Mouse (Mus musculus) limb, embryonic 13.5 days (tissue): ENCODE measurements around the gene Sept4. TPM values are rescaled to one million over a fixed set of nuclear protein-coding genes. Genes with fewer than 3 reads are reported as not detected.
A peak's percentile ranks its signal among the peaks of the same experiment; 100 is the strongest.

Source experiments
- ATAC-seq: fragments of 200-750 bp; cut with Nextera tagmentation; 2 replicates; pipeline ENCODE4 v1.8.0; 2017; ENCODE audit warnings: low read depth, moderate number of reproducible peaks, moderate TSS enrichment; ENCODE audit not compliant: low FRiP score
- H3K27ac ChIP-seq: fragments of 300-500 bp; sonication (generic); 2 replicates; pipeline ENCODE4 v1.5.1; 2015; ENCODE audit warnings: inconsistent platforms, mild to moderate bottlenecking, moderate library complexity
- H3K27me3 ChIP-seq: fragments of 300-500 bp; sonication (generic); 2 replicates; pipeline ENCODE4 v1.6.1; 2015; ENCODE audit warnings: mild to moderate bottlenecking, inconsistent platforms
- H3K36me3 ChIP-seq: fragments of 300-500 bp; sonication (generic); 2 replicates; pipeline ENCODE4 v1.6.1; 2015; ENCODE audit warnings: inconsistent platforms, mild to moderate bottlenecking, moderate library complexity
- H3K4me1 ChIP-seq: fragments of 300-500 bp; sonication (generic); 2 replicates; pipeline ENCODE4 v1.6.1; 2015; ENCODE audit warnings: inconsistent platforms
- H3K4me2 ChIP-seq: fragments of 300-500 bp; sonication (generic); replicated peaks from 2 replicates; pipeline ENCODE4 v1.6.1; 2015; ENCODE audit warnings: inconsistent platforms, mild to moderate bottlenecking, moderate library complexity
- H3K4me3 ChIP-seq: fragments of 300-500 bp; sonication (generic); 2 replicates; pipeline ENCODE4 v1.5.1; 2015; ENCODE audit warnings: moderate library complexity, mild to moderate bottlenecking, inconsistent platforms
- H3K9ac ChIP-seq: fragments of 300-500 bp; sonication (generic); 2 replicates; pipeline ENCODE4 v1.6.1; 2015; ENCODE audit warnings: mild to moderate bottlenecking, inconsistent platforms
- H3K9me3 ChIP-seq: fragments of 300-500 bp; sonication (generic); 2 replicates; pipeline ENCODE4 v1.6.1; 2016; ENCODE audit warnings: inconsistent platforms
- WGBS: fragments of 180-500 bp; shearing (Covaris S2); methylation state at CpG from one replicate; pipeline ENCODE4 v1.1.7; 2015; 5-methylcytosine and 5-hydroxymethylcytosine counted together
- polyA plus RNA-seq: library from polyadenylated mRNA; unstranded; fragments of >200 nt; fragmentation: Nextera tagmentation; extraction: Ambion mirVana; gene quantifications from 2 replicates; pipeline ENCODE4 v1.2.1, GENCODE M21; 2015

The Sept4 gene
- polyA plus RNA-seq, 1 experiment from 2014 or later = 21.2 TPM

GRCm38 (mm10) chr11:87555106-87555703 lies 13.5 kb upstream of the Sept4 start:
- Histone ChIP-seq H3K4me1 (peaks cover 7% of the 10 kb centered on the region; the same call in 1 of the 2 replicates), H3K27ac (no peak overlapping the region), H3K36me3 (no peaks in the 10 kb centered on the region), H3K9ac (no peak overlapping the region), H3K4me2 (no peak overlapping the region), H3K4me3 (no peak overlapping the region), H3K9me3 (no peaks in the 10 kb centered on the region), H3K27me3 (no peaks in the 10 kb centered on the region)
- ATAC-seq = no peak
- WGBS = 60% methylated on average over 2 of the region's 2 CpGs

- no peak overlapping the region for H3K9ac ChIP-seq
- ATAC-seq = no peak
- H3K4me2 ChIP-seq = no peak overlapping the region
- 79% methylated on average over 6 of the region's 6 CpGs for WGBS
- no peaks in the 10 kb centered on the region for H3K36me3 ChIP-seq
- no peak overlapping the region for H3K4me3 ChIP-seq
- H3K27ac ChIP-seq = no peak overlapping the region
- no peaks in the 10 kb centered on the region for H3K4me1 ChIP-seq
- no peaks in the 10 kb centered on the region for H3K9me3 ChIP-seq
- no peaks in the 10 kb centered on the region for H3K27me3 ChIP-seq
These were observed 7.5 kb upstream of the Sept4 start for GRCm38 (mm10) chr11:87561208-87561607.

GRCm38 (mm10) chr11:87566501-87566900 lies 2.2 kb upstream of the Sept4 start, which contains the start of gene Gm11492:
TSS of gene Gm11492 (plus strand) at chr11:87566653.
- H3K9me3 ChIP-seq = no peaks in the 10 kb centered on the region
- H3K27me3 ChIP-seq = no peaks in the 10 kb centered on the region
- no peaks in the 10 kb centered on the region for H3K4me1 ChIP-seq
- H3K4me2 ChIP-seq = no peak within 1 kb of the TSS
- H3K36me3 ChIP-seq = no peaks in the 10 kb centered on the region
- H3K4me3 ChIP-seq = no peak within 1 kb of the TSS
- no peak within 1 kb of the TSS for H3K27ac ChIP-seq
- no peak for ATAC-seq
- no peak within 1 kb of the TSS for H3K9ac ChIP-seq
- WGBS = 70% methylated on average over 3 of the region's 3 CpGs

GRCm38 (mm10) chr11:87570743-87571142 lies 2.0 kb downstream of the Sept4 start:
- 79% methylated on average over 5 of the region's 5 CpGs for WGBS
- no peaks in the 10 kb centered on the region for H3K9me3 ChIP-seq
- no peaks in the 10 kb centered on the region for H3K27me3 ChIP-seq
- no peaks in the 10 kb centered on the region for H3K4me1 ChIP-seq
- 0 out of 2 replicates have a peak, but pooled peaks have one; percentile 44 for ATAC-seq
- no peak overlapping the region for H3K4me2 ChIP-seq
- no peak overlapping the region for H3K27ac ChIP-seq
- H3K36me3 ChIP-seq = no peaks in the 10 kb centered on the region
- H3K9ac ChIP-seq = no peak overlapping the region
- H3K4me3 ChIP-seq = no peak overlapping the region

- H3K9me3 ChIP-seq = no peaks in the 10 kb centered on the region
- no peak overlapping the region for H3K4me2 ChIP-seq
- ATAC-seq = no peak
- no peak overlapping the region for H3K4me3 ChIP-seq
- no peak overlapping the region for H3K9ac ChIP-seq
- H3K36me3 ChIP-seq = no peaks in the 10 kb centered on the region
- no peaks in the 10 kb centered on the region for H3K27me3 ChIP-seq
- no peaks in the 10 kb centered on the region for H3K4me1 ChIP-seq
- no peak overlapping the region for H3K27ac ChIP-seq
- WGBS = 89% methylated on average over 1 of the region's 1 CpGs
These were observed 2.8 kb downstream of the Sept4 start for GRCm38 (mm10) chr11:87571361-87571950.

GRCm38 (mm10) chr11:87573751-87574150 lies 5.0 kb downstream of the Sept4 start:
- Histone ChIP-seq H3K9ac (no peak overlapping the region), H3K36me3 (no peaks in the 10 kb centered on the region), H3K9me3 (no peaks in the 10 kb centered on the region), H3K4me2 (no peak overlapping the region), H3K4me1 (peaks cover 13% of the 10 kb centered on the region), H3K27ac (no peak overlapping the region), H3K27me3 (peaks cover 7% of the 10 kb centered on the region; the same call in 1 of the 2 replicates), H3K4me3 (no peak overlapping the region)
- no peak for ATAC-seq
- 76% methylated on average over 7 of the region's 7 CpGs for WGBS

GRCm38 (mm10) chr11:87574520-87575180 lies 5.9 kb downstream of the Sept4 start:
- Histone ChIP-seq H3K4me3 (no peak overlapping the region), H3K4me1 (peaks cover 15% of the 10 kb centered on the region), H3K27me3 (peaks cover 7% of the 10 kb centered on the region), H3K27ac (no peak overlapping the region), H3K9me3 (no peaks in the 10 kb centered on the region), H3K9ac (no peak overlapping the region), H3K36me3 (no peaks in the 10 kb centered on the region), H3K4me2 (no peak overlapping the region)
- no peak for ATAC-seq
- WGBS = 76% methylated on average over 21 of the region's 21 CpGs

- Histone ChIP-seq H3K9ac (peak overlapping the region; percentile 63), H3K36me3 (no peaks in the 10 kb centered on the region), H3K4me1 (peaks cover 15% of the 10 kb centered on the region), H3K4me2 (peak overlapping the region; percentile 93), H3K27ac (no peak overlapping the region), H3K27me3 (peaks cover 13% of the 10 kb centered on the region), H3K9me3 (no peaks in the 10 kb centered on the region), H3K4me3 (peak overlapping the region; percentile 62)
- 21% methylated on average over 6 of the region's 6 CpGs for WGBS
- ATAC-seq = no peak
These were observed 9.0 kb downstream of the Sept4 start for GRCm38 (mm10) chr11:87577601-87578248.

- peaks cover 13% of the 10 kb centered on the region for H3K27me3 ChIP-seq
- peak overlapping the region; percentile 63 for H3K9ac ChIP-seq
- peaks cover 15% of the 10 kb centered on the region for H3K4me1 ChIP-seq
- WGBS = under 1% methylated on average over 40 of the region's 40 CpGs
- no peaks in the 10 kb centered on the region for H3K9me3 ChIP-seq
- H3K36me3 ChIP-seq = no peaks in the 10 kb centered on the region
- no peak overlapping the region for H3K27ac ChIP-seq
- peak overlapping the region; percentile 62 for H3K4me3 ChIP-seq
- H3K4me2 ChIP-seq = peak overlapping the region; percentile 93
- ATAC-seq = peak; percentile 80
These were observed 9.7 kb downstream of the Sept4 start for GRCm38 (mm10) chr11:87578249-87578962.

- H3K27ac ChIP-seq = no peak overlapping the region
- H3K9ac ChIP-seq = peak overlapping the region; percentile 63; the same call in 1 of the 2 replicates
- ATAC-seq = no peak; the same call in 1 of the 2 replicates
These were observed 10.4 kb downstream of the Sept4 start for GRCm38 (mm10) chr11:87578963-87579601.

GRCm38 (mm10) chr11:87579713-87580112 lies 11.0 kb downstream of the Sept4 start:
- Histone ChIP-seq H3K4me2 (0 out of 2 replicates have a peak overlapping the region, but pooled peaks have one; percentile 93), H3K36me3 (no peaks in the 10 kb centered on the region), H3K4me1 (peaks cover 17% of the 10 kb centered on the region), H3K27me3 (peaks cover 13% of the 10 kb centered on the region), H3K27ac (no peak overlapping the region), H3K4me3 (no peak overlapping the region), H3K9ac (no peak overlapping the region), H3K9me3 (no peaks in the 10 kb centered on the region)
- ATAC-seq = no peak
- WGBS = 56% methylated on average over 1 of the region's 1 CpGs

More at GRCm38 (mm10) chr11:87578963-87579601, 10.4 kb downstream of the Sept4 start:
- peaks cover 15% of the 10 kb centered on the region for H3K4me1 ChIP-seq
- H3K4me2 ChIP-seq = peak overlapping the region; percentile 93
- H3K4me3 ChIP-seq = peak overlapping the region; percentile 62
- no peaks in the 10 kb centered on the region for H3K36me3 ChIP-seq
- no peaks in the 10 kb centered on the region for H3K9me3 ChIP-seq
- peaks cover 13% of the 10 kb centered on the region for H3K27me3 ChIP-seq
- 22% methylated on average over 10 of the region's 10 CpGs for WGBS
